Mouse (Mus musculus): ENCODE measurements around the gene Sf3b4. TPM values are rescaled to one million over a fixed set of nuclear protein-coding genes. Genes with fewer than 3 reads are reported as not detected.
"Not testable (repeated sequence)": the region's sequence is repeated elsewhere in the genome, so short reads cannot be mapped to it uniquely, and the experiment has no call there.

Gene Sf3b4
- total RNA-seq, 1 experiment: 91.1 TPM

DNA sequence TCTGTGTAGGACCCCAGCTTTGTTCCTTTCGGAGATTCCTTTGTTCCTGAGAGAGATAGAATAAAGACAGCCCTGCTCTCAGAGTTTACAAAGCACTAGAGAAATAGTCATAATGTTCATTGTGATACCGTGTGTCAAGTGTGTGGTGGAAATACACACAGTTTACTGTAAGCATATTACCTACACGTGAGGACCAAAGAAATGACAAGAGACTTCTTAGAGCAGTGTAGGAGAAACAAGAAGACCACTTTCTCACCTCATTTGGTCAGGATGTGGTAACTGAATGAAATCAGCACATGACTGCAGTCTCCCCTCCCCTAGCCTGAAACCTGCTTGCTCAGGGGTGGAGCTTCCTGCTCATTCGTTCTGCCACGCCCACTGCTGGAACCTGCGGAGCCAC, 26.0 kb downstream of the Sf3b4 start:
- in situ Hi-C loops (cut with MboI; ENCODE audit: low sequenced_read_pairs in 2 of 2, unreplicated experiment in 2 of 2): no loop called here
- H3K9ac ChIP-seq (ENCODE audit: insufficient read depth, low read depth, low read length, poor library complexity, severe bottlenecking): peak overlapping the region; percentile 71
- no peak for DNase-seq (ENCODE audit: low read depth, low spot score)
- no peaks in the 10 kb centered on the region for H3K36me3 ChIP-seq (ENCODE audit: control insufficient read depth, insufficient read depth, low read length, poor library complexity, severe bottlenecking)
- H3K27ac ChIP-seq (ENCODE audit: insufficient read depth, low read depth, low read length, poor library complexity, severe bottlenecking): no peak overlapping the region; the same call in 1 of the 2 replicates
- H3K4me1 ChIP-seq (ENCODE audit: control insufficient read depth in 2 of 2, insufficient read depth in 2 of 2, low read length in 2 of 2, poor library complexity in 1 of 2): peaks cover 0 to 4% of the 10 kb centered on the region in 2 experiments; a peak in 1 of 4 replicates
- H3K9me3 ChIP-seq (ENCODE audit: control insufficient read depth, insufficient read depth, low read depth, low read length): no peaks in the 10 kb centered on the region
- no peak for TF ChIP-seq ZNF384 (IDR thresholded peaks at IDR 0.05; ENCODE audit: low read depth, low read length)
- no peak for TF ChIP-seq ZC3H11A (IDR thresholded peaks at IDR 0.05; ENCODE audit: borderline replicate concordance, low read depth, low read length)
- TF ChIP-seq MAFK (IDR thresholded peaks at IDR 0.05; ENCODE audit: insufficient read depth, low read depth, low read length): no peak
- TF ChIP-seq CHD2 (IDR thresholded peaks at IDR 0.05; ENCODE audit: low read depth, low read length): no peak
- no peak for TF ChIP-seq HCFC1 (IDR thresholded peaks at IDR 0.05; ENCODE audit: borderline replicate concordance, insufficient read depth, low read length)
- peak overlapping the region; percentile 42 to 75 for H3K4me3 ChIP-seq (ENCODE audit: insufficient read depth in 1 of 2, low read depth in 1 of 2, low read length in 2 of 2, poor library complexity in 1 of 2, severe bottlenecking in 1 of 2)

DNA sequence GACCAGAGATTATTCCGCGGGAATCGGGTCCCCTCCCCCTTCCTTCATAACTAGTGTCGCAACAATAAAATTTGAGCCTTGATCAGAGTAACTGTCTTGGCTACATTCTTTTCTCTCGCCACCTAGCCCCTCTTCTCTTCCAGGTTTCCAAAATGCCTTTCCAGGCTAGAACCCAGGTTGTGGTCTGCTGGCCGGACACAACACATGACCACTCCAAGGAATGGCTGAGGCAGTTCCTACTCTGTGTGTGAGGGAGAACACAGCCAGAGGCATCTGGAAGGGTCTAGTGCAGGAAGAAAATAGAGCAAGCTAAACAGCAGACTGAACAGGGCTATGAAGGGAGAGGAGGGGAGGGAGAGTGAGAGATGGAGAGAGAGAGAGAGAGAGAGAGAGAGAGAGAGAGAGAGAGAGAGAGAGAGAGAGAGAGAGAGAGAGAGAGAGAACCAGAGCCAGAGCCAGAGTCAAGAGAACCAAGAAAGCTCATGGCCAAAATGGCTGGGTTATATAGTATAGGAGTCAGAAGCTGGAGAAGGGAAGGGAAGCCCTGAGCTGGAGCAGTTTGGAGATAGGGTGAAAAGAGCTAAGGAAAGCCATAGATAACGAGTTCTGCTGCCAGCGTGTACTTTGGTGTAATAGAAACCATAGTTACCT, 26.6 kb downstream of the Sf3b4 start:
- H3K27ac ChIP-seq (ENCODE audit: insufficient read depth, low read depth, low read length, poor library complexity, severe bottlenecking); H3K9me3 ChIP-seq (ENCODE audit: control insufficient read depth, insufficient read depth, low read depth, low read length); H3K36me3 ChIP-seq (ENCODE audit: control insufficient read depth, insufficient read depth, low read length, poor library complexity, severe bottlenecking); DNase-seq (ENCODE audit: low read depth, low spot score); in situ Hi-C loops (cut with MboI; ENCODE audit: low sequenced_read_pairs in 2 of 2, unreplicated experiment in 2 of 2); H3K9ac ChIP-seq (ENCODE audit: insufficient read depth, low read depth, low read length, poor library complexity, severe bottlenecking); H3K4me3 ChIP-seq (ENCODE audit: insufficient read depth in 1 of 2, low read depth in 1 of 2, low read length in 2 of 2, poor library complexity in 1 of 2, severe bottlenecking in 1 of 2); H3K4me1 ChIP-seq (ENCODE audit: control insufficient read depth in 2 of 2, insufficient read depth in 2 of 2, low read length in 2 of 2, poor library complexity in 1 of 2): not testable (repeated sequence)

DNA sequence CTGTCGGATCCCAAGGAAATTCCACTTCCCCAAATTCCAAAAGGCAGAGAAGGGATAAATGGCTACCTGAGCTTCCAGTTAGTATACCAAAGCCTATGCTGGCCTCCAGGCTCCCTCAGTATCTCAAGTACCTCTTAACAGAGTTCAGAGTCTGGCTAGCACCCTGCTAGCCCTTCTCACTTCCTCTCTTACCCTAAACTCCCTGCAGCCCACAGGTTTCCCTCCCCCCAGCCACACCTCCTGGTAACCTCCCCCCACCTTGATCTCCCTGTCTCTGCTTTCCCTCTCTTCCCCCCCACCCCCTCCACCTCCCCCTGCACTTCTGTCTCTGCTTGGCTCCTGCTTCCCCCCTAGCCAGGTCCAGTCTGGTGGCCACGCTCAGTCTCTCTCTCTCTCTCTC, 27.6 kb downstream of the Sf3b4 start:
- Histone ChIP-seq H3K27ac (ENCODE audit: insufficient read depth, low read depth, low read length, poor library complexity, severe bottlenecking) (no peak overlapping the region), H3K36me3 (ENCODE audit: control insufficient read depth, insufficient read depth, low read length, poor library complexity, severe bottlenecking) (no peaks in the 10 kb centered on the region), H3K4me3 (ENCODE audit: insufficient read depth in 1 of 2, low read depth in 1 of 2, low read length in 2 of 2, poor library complexity in 1 of 2, severe bottlenecking in 1 of 2) (no peak overlapping the region), H3K9me3 (ENCODE audit: control insufficient read depth, insufficient read depth, low read depth, low read length) (no peaks in the 10 kb centered on the region), H3K4me1 (ENCODE audit: control insufficient read depth in 2 of 2, insufficient read depth in 2 of 2, low read length in 2 of 2, poor library complexity in 1 of 2) (peaks cover 0 to 3% of the 10 kb centered on the region in 2 experiments; a peak in 1 of 4 replicates), H3K9ac (ENCODE audit: insufficient read depth, low read depth, low read length, poor library complexity, severe bottlenecking) (no peak overlapping the region)
- no peak for DNase-seq (ENCODE audit: low read depth, low spot score)
- TF ChIP-seq ZNF384 (IDR thresholded peaks at IDR 0.05; ENCODE audit: low read depth, low read length): no peak
- no peak for TF ChIP-seq HCFC1 (IDR thresholded peaks at IDR 0.05; ENCODE audit: borderline replicate concordance, insufficient read depth, low read length)
- no peak for TF ChIP-seq MAFK (IDR thresholded peaks at IDR 0.05; ENCODE audit: insufficient read depth, low read depth, low read length)
- TF ChIP-seq ZC3H11A (IDR thresholded peaks at IDR 0.05; ENCODE audit: borderline replicate concordance, low read depth, low read length): no peak
- no peak for TF ChIP-seq CHD2 (IDR thresholded peaks at IDR 0.05; ENCODE audit: low read depth, low read length)
- in situ Hi-C loops (cut with MboI; ENCODE audit: low sequenced_read_pairs in 2 of 2, unreplicated experiment in 2 of 2): no loop called here

DNA sequence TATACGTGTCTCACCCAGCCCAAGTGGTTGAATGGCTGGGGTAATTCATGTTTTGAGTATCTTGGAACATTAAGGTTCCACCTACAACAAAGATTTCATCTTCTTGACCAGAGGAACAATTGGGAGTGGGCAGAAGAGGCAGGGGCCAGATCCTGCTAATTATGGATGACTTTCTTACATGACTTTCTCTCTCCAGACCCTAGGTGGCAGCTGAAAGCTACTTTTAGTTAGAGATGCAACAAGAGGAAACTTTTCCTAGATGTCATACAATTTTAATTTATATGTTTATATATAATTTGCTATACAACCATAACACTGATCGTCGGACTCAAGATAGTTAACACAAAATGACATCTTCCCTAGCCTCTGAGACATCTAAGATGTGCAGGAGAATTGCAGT, 35.7 kb downstream of the Sf3b4 start:
- no peak overlapping the region for H3K9ac ChIP-seq (ENCODE audit: insufficient read depth, low read depth, low read length, poor library complexity, severe bottlenecking)
- TF ChIP-seq CHD2 (IDR thresholded peaks at IDR 0.05; ENCODE audit: low read depth, low read length) (no peak), ZC3H11A (IDR thresholded peaks at IDR 0.05; ENCODE audit: borderline replicate concordance, low read depth, low read length) (no peak), MAFK (IDR thresholded peaks at IDR 0.05; ENCODE audit: insufficient read depth, low read depth, low read length) (no peak), ZNF384 (IDR thresholded peaks at IDR 0.05; ENCODE audit: low read depth, low read length) (no peak), HCFC1 (IDR thresholded peaks at IDR 0.05; ENCODE audit: borderline replicate concordance, insufficient read depth, low read length) (no peak)

DNA sequence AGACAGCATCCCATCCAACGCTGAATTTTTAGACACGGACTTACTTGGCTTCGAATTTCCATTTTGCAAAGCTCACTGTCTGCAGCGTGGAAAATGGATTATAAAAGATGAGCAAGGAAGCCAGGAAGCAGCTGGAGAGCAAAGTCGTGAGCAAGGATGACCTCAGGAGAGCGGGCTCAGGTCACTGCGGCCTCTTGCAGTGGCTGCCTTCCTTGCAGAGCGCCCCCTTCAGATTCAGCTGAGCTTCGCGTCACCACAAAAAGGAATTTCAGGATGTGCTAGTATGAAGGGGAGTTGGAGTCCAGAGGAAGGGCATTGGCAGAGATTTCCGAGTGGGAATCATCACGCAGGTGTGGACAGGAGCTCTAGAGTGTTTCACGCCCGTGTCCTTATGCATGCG, 37.1 kb downstream of the Sf3b4 start:
- Histone ChIP-seq H3K27ac (ENCODE audit: insufficient read depth, low read depth, low read length, poor library complexity, severe bottlenecking) (no peak overlapping the region), H3K36me3 (ENCODE audit: control insufficient read depth, insufficient read depth, low read length, poor library complexity, severe bottlenecking) (no peaks in the 10 kb centered on the region), H3K9me3 (ENCODE audit: control insufficient read depth, insufficient read depth, low read depth, low read length) (no peaks in the 10 kb centered on the region), H3K9ac (ENCODE audit: insufficient read depth, low read depth, low read length, poor library complexity, severe bottlenecking) (no peak overlapping the region), H3K4me3 (ENCODE audit: insufficient read depth in 1 of 2, low read depth in 1 of 2, low read length in 2 of 2, poor library complexity in 1 of 2, severe bottlenecking in 1 of 2) (no peak overlapping the region), H3K4me1 (ENCODE audit: control insufficient read depth in 2 of 2, insufficient read depth in 2 of 2, low read length in 2 of 2, poor library complexity in 1 of 2) (peaks cover 0 to 2% of the 10 kb centered on the region in 2 experiments; a peak in 1 of 4 replicates)
- DNase-seq (ENCODE audit: low read depth, low spot score): no peak
- TF ChIP-seq CHD2 (IDR thresholded peaks at IDR 0.05; ENCODE audit: low read depth, low read length) (no peak), ZC3H11A (IDR thresholded peaks at IDR 0.05; ENCODE audit: borderline replicate concordance, low read depth, low read length) (no peak)
- in situ Hi-C loops (cut with MboI; ENCODE audit: low sequenced_read_pairs in 2 of 2, unreplicated experiment in 2 of 2): no loop called here

More for the DNA sequence above, 35.7 kb downstream of the Sf3b4 start:
- H3K4me3 ChIP-seq (ENCODE audit: insufficient read depth in 1 of 2, low read depth in 1 of 2, low read length in 2 of 2, poor library complexity in 1 of 2, severe bottlenecking in 1 of 2): no peak overlapping the region
- in situ Hi-C loops (cut with MboI; ENCODE audit: low sequenced_read_pairs in 2 of 2, unreplicated experiment in 2 of 2): no loop called here
- H3K4me1 ChIP-seq (ENCODE audit: control insufficient read depth in 2 of 2, insufficient read depth in 2 of 2, low read length in 2 of 2, poor library complexity in 1 of 2): peaks cover 0 to 2% of the 10 kb centered on the region in 2 experiments; a peak in 1 of 4 replicates
- no peak for DNase-seq (ENCODE audit: low read depth, low spot score)
- no peak overlapping the region for H3K27ac ChIP-seq (ENCODE audit: insufficient read depth, low read depth, low read length, poor library complexity, severe bottlenecking)
- H3K9me3 ChIP-seq (ENCODE audit: control insufficient read depth, insufficient read depth, low read depth, low read length): no peaks in the 10 kb centered on the region
- H3K36me3 ChIP-seq (ENCODE audit: control insufficient read depth, insufficient read depth, low read length, poor library complexity, severe bottlenecking): no peaks in the 10 kb centered on the region
